Mouse (Mus musculus) liver, embryonic 13.5 days (tissue): ENCODE results near the gene Aicda. TPM values are rescaled to one million over a fixed set of nuclear protein-coding genes. Genes with fewer than 3 reads are reported as not detected.

ENCODE experiments used
- ATAC-seq: fragments of 200-750 bp; cut with Nextera tagmentation; 2 replicates; pipeline ENCODE4 v1.8.0; 2017; ENCODE audit warnings: low read depth, mild to moderate bottlenecking, moderate number of reproducible peaks, moderate library complexity
- DNase-seq: peaks from one replicate; pipeline ENCODE4 v3.0.0; 2022
- H3K27ac ChIP-seq: fragments of 300-500 bp; sonication (generic); 2 replicates; pipeline ENCODE4 v1.5.1; 2015; ENCODE audit warnings: moderate library complexity, mild to moderate bottlenecking, inconsistent platforms
- H3K27me3 ChIP-seq: fragments of 300-500 bp; sonication (generic); 2 replicates; pipeline ENCODE4 v1.6.1; 2015; ENCODE audit warnings: mild to moderate bottlenecking, inconsistent platforms
- H3K36me3 ChIP-seq: fragments of 300-500 bp; sonication (generic); 2 replicates; pipeline ENCODE4 v1.6.1; 2015; ENCODE audit warnings: mild to moderate bottlenecking, inconsistent platforms
- H3K4me1 ChIP-seq: fragments of 300-500 bp; sonication (generic); replicated peaks from 2 replicates; pipeline ENCODE4 v1.6.1; 2015; ENCODE audit warnings: inconsistent platforms
- H3K4me2 ChIP-seq: fragments of 300-500 bp; sonication (generic); 2 replicates; pipeline ENCODE4 v1.6.1; 2015; ENCODE audit warnings: inconsistent platforms, mild to moderate bottlenecking, moderate library complexity
- H3K4me3 ChIP-seq: fragments of 300-500 bp; sonication (generic); replicated peaks from 2 replicates; pipeline ENCODE4 v1.5.1; 2015; ENCODE audit warnings: mild to moderate bottlenecking, inconsistent platforms
- H3K9ac ChIP-seq: fragments of 300-500 bp; sonication (generic); 2 replicates; pipeline ENCODE4 v1.6.1; 2015; ENCODE audit warnings: mild to moderate bottlenecking, inconsistent platforms
- H3K9me3 ChIP-seq: fragments of 300-500 bp; sonication (generic); replicated peaks from 2 replicates; pipeline ENCODE4 v1.6.1; 2016; ENCODE audit warnings: inconsistent platforms
- WGBS: fragments of 180-500 bp; shearing (Covaris S2); methylation state at CpG from one replicate; pipeline ENCODE4 v1.1.7; 2015; ENCODE audit not compliant: insufficient replicate concordance; 5-methylcytosine and 5-hydroxymethylcytosine counted together
- polyA plus RNA-seq: library from polyadenylated mRNA; unstranded; fragments of >200 nt; fragmentation: Nextera tagmentation; extraction: Ambion mirVana; gene quantifications from 2 replicates; pipeline ENCODE4 v1.2.1, GENCODE M21; 2015

Gene Aicda
- polyA plus RNA-seq, 1 experiment from 2014 or later: not detected

DNA sequence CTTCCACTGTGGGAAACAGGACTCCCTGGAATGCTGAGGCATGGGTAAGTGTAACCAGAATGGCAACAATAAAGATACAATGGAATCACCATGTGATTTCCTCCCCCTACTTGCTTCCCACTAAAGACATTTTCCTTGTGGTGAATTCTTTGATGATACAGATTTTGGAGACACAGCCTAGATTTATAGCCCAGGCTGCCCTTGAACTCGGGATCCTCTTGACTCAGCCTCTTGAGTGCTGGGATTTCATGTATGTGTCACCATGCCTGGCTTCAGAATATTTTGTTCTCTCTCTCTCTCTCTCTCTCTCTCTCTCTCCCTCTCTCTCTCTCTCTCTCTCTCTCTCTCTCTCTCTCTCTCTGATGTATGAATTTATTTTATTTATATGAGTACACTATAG is 25.5 kb downstream of the Aicda start:
- Histone ChIP-seq H3K4me2 (no peak overlapping the region), H3K27ac (no peak overlapping the region), H3K27me3 (no peaks in the 10 kb centered on the region), H3K36me3 (no peaks in the 10 kb centered on the region), H3K9me3 (no peaks in the 10 kb centered on the region), H3K9ac (no peak overlapping the region), H3K4me1 (no peaks in the 10 kb centered on the region), H3K4me3 (no peak overlapping the region)
- WGBS: 64% methylated on average over 1 of the region's 1 CpGs
- no peak for DNase-seq
- no peak for ATAC-seq

DNA sequence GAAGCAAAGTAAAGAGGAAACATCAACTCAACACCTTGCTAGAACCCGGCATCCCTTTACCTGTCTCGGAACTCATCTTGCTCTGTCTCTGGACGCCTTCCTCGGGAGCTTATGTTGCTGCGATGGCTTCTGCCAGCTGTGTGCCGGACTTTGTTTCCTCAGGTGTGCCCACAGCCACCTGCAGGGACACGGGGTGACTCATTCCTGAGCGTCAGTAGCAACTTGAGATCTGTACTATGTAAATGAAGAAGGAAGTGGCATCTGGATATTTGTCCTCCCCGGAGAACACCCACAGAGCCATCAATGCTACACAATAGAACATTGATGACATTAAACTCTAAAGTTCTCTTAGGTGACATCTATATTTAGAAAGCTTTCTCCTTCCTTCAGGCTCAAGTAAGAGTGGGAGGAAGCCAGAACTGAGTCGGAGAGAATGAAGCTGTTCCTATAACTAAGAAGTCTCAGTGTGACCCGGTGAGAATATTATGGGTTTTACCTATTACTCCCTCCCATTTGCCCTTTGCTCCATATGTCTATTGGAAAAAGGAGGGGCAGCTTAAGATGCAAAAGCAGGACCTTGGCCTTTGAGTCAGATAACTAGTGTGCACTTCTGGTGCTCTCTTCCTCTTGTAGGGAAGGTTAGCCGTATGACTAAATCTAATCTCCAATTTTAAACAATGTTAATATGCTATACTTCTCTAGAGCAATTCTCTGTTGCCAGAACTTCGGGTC is 37.6 kb downstream of the Aicda start:
- DNase-seq (no peak), ATAC-seq (no peak)
- H3K4me2 ChIP-seq: no peak overlapping the region
- H3K27ac ChIP-seq: no peak overlapping the region
- no peaks in the 10 kb centered on the region for H3K27me3 ChIP-seq
- H3K4me3 ChIP-seq: no peak overlapping the region
- H3K9me3 ChIP-seq: no peaks in the 10 kb centered on the region
- no peaks in the 10 kb centered on the region for H3K36me3 ChIP-seq
- WGBS: 76% methylated on average over 13 of the region's 13 CpGs
- no peaks in the 10 kb centered on the region for H3K4me1 ChIP-seq
- no peak overlapping the region for H3K9ac ChIP-seq

DNA sequence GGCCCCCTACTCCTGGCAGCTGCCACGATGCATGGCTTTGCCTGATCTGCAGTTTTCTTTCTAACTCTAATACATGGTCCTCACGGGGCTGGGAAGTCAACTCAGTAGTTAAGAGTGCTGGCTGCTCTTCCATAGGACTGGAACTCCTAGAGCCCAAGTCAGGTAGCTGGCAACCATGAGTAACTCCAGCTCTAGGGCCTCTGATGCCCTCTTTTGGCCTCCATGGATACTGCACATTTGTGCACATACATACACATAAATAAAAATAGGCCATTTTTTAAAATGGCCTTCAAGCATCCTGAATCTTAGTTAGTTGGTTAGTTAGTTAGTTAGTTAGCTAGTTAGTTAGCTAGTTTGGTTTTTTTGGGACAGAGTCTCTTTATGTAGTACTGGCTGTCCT is 39.3 kb downstream of the Aicda start:
- H3K9ac ChIP-seq: no peak overlapping the region
- H3K4me2 ChIP-seq: no peak overlapping the region
- WGBS: 72% methylated on average over 2 of the region's 2 CpGs
- H3K36me3 ChIP-seq: no peaks in the 10 kb centered on the region
- H3K4me1 ChIP-seq: 0 out of 2 replicates have a peak, but pooled peaks cover 3% of the 10 kb centered on the region
- H3K4me3 ChIP-seq: no peak overlapping the region
- DNase-seq (no peak), ATAC-seq (no peak)
- H3K27ac ChIP-seq: no peak overlapping the region
- no peaks in the 10 kb centered on the region for H3K9me3 ChIP-seq
- no peaks in the 10 kb centered on the region for H3K27me3 ChIP-seq

DNA sequence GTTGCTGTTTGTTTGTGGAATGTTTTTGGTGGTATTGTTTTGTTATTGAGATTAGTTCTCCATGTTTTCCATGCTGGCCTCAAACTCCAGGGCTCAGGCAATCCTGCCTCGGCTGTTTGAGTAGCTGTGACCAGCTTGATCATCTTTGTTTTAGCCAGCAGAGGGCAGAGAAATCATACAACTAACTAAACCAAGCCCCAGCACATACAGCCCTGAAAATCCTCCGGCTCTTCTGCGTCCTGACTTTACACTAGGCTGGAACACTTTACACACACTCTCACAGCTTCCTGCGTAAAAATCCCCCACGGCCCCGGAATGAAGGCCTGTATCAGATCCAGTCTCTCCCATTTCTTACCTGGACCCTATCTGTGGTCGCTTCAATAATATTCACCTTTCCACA is 42.0 kb downstream of the Aicda start:
- 35% methylated on average over 7 of the region's 7 CpGs for WGBS

DNA sequence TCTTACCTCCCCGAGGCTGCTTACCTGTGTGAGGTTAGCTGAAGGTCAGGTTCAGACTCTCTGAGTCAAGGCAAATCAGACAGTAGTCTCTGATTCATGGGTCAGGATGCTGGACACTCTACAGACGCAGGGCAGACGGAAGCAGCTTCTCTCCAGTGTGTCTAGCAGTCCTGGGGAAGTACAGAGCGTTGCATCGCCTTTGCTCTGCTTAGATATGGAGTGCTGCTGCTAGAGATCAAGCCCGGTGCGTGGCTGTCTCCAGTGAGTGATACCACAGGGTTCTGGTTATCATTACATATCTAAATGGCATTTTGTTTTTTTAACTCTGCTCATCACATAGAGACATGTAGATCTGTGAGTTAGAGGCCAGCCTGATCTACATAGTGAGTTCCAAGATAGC is 43.0 kb downstream of the Aicda start:
- H3K27ac ChIP-seq: no peak overlapping the region
- H3K4me3 ChIP-seq: no peak overlapping the region
- 46% methylated on average over 7 of the region's 7 CpGs for WGBS
- no peak overlapping the region for H3K9ac ChIP-seq
- no peaks in the 10 kb centered on the region for H3K36me3 ChIP-seq
- peak; percentile 56 for ATAC-seq
- no peaks in the 10 kb centered on the region for H3K9me3 ChIP-seq
- H3K4me1 ChIP-seq: 0 out of 2 replicates have a peak, but pooled peaks cover 3% of the 10 kb centered on the region
- H3K4me2 ChIP-seq: no peak overlapping the region
- DNase-seq: no peak
- no peaks in the 10 kb centered on the region for H3K27me3 ChIP-seq

More for the DNA sequence above, 42.0 kb downstream of the Aicda start:
- no peaks in the 10 kb centered on the region for H3K27me3 ChIP-seq
- 0 out of 2 replicates have a peak, but pooled peaks cover 3% of the 10 kb centered on the region for H3K4me1 ChIP-seq
- DNase-seq (no peak), ATAC-seq (no peak)
- H3K36me3 ChIP-seq: no peaks in the 10 kb centered on the region
- H3K4me3 ChIP-seq: no peak overlapping the region
- no peak overlapping the region for H3K27ac ChIP-seq
- no peaks in the 10 kb centered on the region for H3K9me3 ChIP-seq
- H3K4me2 ChIP-seq: no peak overlapping the region
- no peak overlapping the region for H3K9ac ChIP-seq

DNA sequence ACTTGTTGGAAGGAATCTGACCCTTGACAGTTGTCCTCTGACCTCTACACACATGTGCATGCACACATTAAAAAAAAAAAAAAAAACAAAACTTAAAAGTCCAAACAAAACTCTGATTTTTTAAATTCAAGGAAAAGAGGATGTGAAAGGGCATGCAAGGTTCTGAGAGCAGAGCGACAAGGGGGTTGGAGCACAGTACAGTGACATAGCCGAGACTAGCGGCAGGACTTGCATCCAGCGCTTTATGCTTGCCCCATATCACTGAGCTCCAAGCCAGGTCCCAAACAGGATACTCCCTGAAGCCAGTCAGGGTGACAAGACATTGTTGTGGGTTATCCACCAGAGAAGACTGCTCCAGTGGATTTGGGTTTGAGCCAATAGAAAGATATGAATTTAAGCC is 44.4 kb downstream of the Aicda start:
- Histone ChIP-seq H3K4me3 (no peak overlapping the region), H3K9me3 (no peaks in the 10 kb centered on the region), H3K36me3 (no peaks in the 10 kb centered on the region), H3K27me3 (no peaks in the 10 kb centered on the region), H3K27ac (no peak overlapping the region), H3K9ac (no peak overlapping the region), H3K4me1 (peaks cover 8% of the 10 kb centered on the region; the same call in 1 of the 2 replicates), H3K4me2 (no peak overlapping the region)
- ATAC-seq (no peak), DNase-seq (no peak)
- 85% methylated on average over 4 of the region's 4 CpGs for WGBS

DNA sequence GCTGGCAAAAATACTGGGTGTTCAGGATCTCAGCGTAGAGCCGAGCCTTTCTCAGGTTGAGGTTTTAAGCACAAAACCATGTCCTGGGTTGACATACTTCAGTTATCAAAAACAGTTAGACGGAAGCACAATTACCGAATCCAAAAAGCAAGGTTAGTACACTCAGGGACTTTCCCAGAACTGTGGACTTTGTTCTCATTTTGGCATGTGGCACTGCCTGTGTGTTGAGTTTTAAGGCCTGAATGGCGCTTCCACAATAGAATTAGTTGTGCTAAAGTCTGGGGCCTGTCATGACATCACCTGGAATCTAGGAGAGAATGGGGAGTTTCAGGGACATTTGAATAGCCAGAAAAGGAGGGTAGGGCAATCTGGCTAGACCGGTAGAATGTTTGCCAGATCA is 44.8 kb downstream of the Aicda start:
- H3K9ac ChIP-seq: no peak overlapping the region
- no peaks in the 10 kb centered on the region for H3K36me3 ChIP-seq
- H3K27ac ChIP-seq: no peak overlapping the region
- H3K4me3 ChIP-seq: no peak overlapping the region
- 76% methylated on average over 6 of the region's 6 CpGs for WGBS
- peaks cover 8% of the 10 kb centered on the region; the same call in 1 of the 2 replicates for H3K4me1 ChIP-seq
- no peaks in the 10 kb centered on the region for H3K9me3 ChIP-seq
- H3K27me3 ChIP-seq: no peaks in the 10 kb centered on the region
- ATAC-seq (no peak), DNase-seq (no peak)
- no peak overlapping the region for H3K4me2 ChIP-seq

DNA sequence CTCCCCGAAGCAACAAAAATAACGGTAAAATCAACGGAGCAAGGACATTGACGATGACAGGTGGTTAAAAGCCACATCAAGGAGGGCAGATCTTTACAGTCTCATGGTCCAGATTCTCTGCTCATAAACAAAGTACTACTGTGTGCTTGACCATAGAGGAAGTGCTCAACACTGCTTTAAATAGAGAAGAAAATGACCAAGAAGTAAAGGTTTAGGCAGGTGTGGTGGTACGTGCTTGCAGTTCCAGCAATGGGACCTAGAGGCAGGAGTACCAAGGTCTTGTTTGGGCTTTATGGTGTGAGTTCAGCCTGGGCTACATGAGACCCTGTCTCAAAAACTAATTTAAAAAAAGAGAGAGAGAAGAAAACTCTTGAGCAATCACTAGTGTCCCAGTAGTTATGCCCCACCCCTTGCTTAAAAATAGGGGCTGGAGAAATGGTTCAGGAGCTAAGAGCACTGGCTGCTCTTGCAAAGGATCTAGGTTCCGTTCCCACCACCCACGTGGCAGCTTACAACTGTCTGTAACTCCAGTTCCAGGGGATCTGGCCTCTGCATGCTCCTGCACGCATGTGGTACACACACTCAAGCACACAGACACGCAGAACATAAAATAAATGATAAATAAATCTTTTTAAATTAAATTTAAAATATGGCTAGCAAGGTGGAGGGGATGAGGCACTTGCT is 45.6 kb downstream of the Aicda start:
- Histone ChIP-seq H3K27ac (no peak overlapping the region), H3K4me2 (no peak overlapping the region), H3K4me1 (peaks cover 11% of the 10 kb centered on the region; the same call in 1 of the 2 replicates), H3K27me3 (no peaks in the 10 kb centered on the region), H3K36me3 (no peaks in the 10 kb centered on the region), H3K9me3 (no peaks in the 10 kb centered on the region), H3K9ac (no peak overlapping the region), H3K4me3 (no peak overlapping the region)
- 81% methylated on average over 9 of the region's 9 CpGs for WGBS
- no peak for ATAC-seq
- no peak for DNase-seq

DNA sequence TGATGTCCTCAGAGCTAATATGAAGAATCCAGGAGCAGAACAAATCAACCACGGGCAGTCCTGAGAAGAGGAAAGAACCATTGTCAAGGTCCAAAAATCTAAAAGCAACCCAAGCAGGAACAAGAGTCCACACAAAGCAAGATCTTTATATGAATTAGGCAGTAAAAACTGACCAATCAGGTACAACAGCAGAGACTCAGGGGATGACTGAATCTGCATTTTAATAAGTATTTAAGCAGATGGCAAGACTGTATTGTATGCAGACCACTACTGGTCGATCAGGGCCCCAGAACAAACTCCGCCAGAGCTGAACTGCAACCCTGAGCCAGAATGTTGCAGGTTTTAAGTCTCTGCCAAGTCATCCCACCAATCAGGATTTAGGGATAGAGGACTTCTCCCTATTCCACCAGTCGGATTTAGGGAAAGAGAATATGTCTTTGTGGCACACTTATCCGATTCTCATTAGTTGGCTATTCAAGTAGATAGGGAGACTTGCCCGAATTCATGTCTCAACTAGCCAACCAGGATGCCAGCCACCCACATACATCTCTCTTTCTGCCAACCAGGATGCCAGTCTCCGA is 46.6 kb downstream of the Aicda start:
- Histone ChIP-seq H3K4me2 (0 out of 2 replicates have a peak overlapping the region, but pooled peaks have one; percentile 10), H3K9me3 (no peaks in the 10 kb centered on the region), H3K27me3 (no peaks in the 10 kb centered on the region), H3K9ac (no peak overlapping the region), H3K4me1 (peaks cover 11% of the 10 kb centered on the region; the same call in 1 of the 2 replicates), H3K36me3 (no peaks in the 10 kb centered on the region), H3K27ac (no peak overlapping the region; the same call in 1 of the 2 replicates), H3K4me3 (no peak overlapping the region)
- ATAC-seq (no peak), DNase-seq (no peak)
- WGBS: 72% methylated on average over 7 of the region's 7 CpGs

DNA sequence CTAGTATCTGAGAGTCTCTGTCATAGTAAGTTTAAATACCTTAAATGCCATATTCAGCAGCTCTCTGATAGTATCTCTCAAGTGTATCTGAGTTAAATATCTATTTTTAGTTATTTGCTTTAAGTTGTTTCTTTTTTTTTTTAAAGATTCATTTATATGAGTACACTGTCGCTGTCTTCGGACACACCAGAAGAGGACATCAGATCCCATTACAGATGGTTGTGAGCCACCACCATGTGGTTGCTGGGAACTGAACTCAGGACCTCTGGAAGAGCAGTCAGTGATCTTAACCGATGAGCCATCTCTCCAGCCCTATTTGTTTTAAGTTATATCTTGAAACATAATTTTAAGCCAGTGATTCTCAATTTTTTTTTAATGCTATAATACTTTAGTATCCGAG is 47.4 kb downstream of the Aicda start:
- Histone ChIP-seq H3K27ac (no peak overlapping the region), H3K9ac (no peak overlapping the region), H3K4me2 (0 out of 2 replicates have a peak overlapping the region, but pooled peaks have one; percentile 10), H3K4me3 (no peak overlapping the region), H3K27me3 (no peaks in the 10 kb centered on the region), H3K4me1 (peaks cover 11% of the 10 kb centered on the region; the same call in 1 of the 2 replicates), H3K9me3 (no peaks in the 10 kb centered on the region), H3K36me3 (no peaks in the 10 kb centered on the region)
- ATAC-seq (no peak), DNase-seq (no peak)
- WGBS: 68% methylated on average over 4 of the region's 4 CpGs

DNA sequence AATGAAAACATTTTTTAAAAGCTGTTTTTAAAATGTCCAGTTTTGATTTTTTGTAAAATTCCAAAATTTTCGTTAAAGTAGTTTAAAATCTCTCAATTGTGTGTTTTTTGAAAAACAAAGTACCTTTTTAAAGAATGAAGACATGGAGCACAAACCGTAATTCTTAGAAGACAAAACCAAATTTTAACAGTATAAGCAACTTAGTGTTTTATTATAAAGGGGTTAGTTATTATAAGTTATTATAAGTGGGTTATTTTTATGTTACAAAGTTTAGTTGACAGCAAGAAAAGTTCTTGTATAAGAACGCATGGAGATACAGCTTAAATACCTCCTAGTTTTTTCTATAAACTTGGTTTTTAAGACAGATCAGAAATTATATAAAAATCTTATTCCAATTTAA is 48.0 kb downstream of the Aicda start:
- 61% methylated on average over 3 of the region's 3 CpGs for WGBS
- Histone ChIP-seq H3K9ac (peak overlapping the region; percentile 67), H3K27me3 (no peaks in the 10 kb centered on the region), H3K4me3 (peak overlapping the region; percentile 63), H3K9me3 (no peaks in the 10 kb centered on the region), H3K36me3 (no peaks in the 10 kb centered on the region), H3K4me1 (peaks cover 8% of the 10 kb centered on the region; the same call in 1 of the 2 replicates), H3K4me2 (peak overlapping the region; percentile 75), H3K27ac (peak overlapping the region; percentile 63; the same call in 1 of the 2 replicates)
- ATAC-seq: no peak
- DNase-seq: no peak
